Mouse (Mus musculus) neural tube, embryonic 12.5 days (tissue): Measurements from ENCODE around the gene Ttc4. TPM values are rescaled to one million over a fixed set of nuclear protein-coding genes. Genes with fewer than 3 reads are reported as not detected.
A peak's percentile ranks its signal among the peaks of the same experiment; 100 is the strongest.

Experiments
- ATAC-seq: fragments of 200-750 bp; cut with Nextera tagmentation; 2 replicates; pipeline ENCODE4 v1.8.0; 2017; ENCODE audit warnings: low read depth, mild to moderate bottlenecking, moderate TSS enrichment, moderate library complexity; ENCODE audit not compliant: low FRiP score
- H3K27ac ChIP-seq: fragments of 300-500 bp; sonication (generic); 2 replicates; pipeline ENCODE4 v1.5.1; 2016
- H3K27me3 ChIP-seq: fragments of 300-500 bp; sonication (generic); replicated peaks from 2 replicates; pipeline ENCODE4 v1.6.1; 2016; ENCODE audit warnings: mild to moderate bottlenecking
- H3K36me3 ChIP-seq: fragments of 300-500 bp; sonication (generic); 2 replicates; pipeline ENCODE4 v1.6.1; 2016; ENCODE audit warnings: mild to moderate bottlenecking
- H3K4me1 ChIP-seq: fragments of 300-500 bp; sonication (generic); 2 replicates; pipeline ENCODE4 v1.6.1; 2016
- H3K4me2 ChIP-seq: fragments of 300-500 bp; sonication (generic); replicated peaks from 2 replicates; pipeline ENCODE4 v1.6.1; 2016; ENCODE audit warnings: mild to moderate bottlenecking
- H3K4me3 ChIP-seq: fragments of 300-500 bp; sonication (generic); 2 replicates; pipeline ENCODE4 v1.5.1; 2016
- H3K9ac ChIP-seq: fragments of 300-500 bp; sonication (generic); 2 replicates; pipeline ENCODE4 v1.6.1; 2016; ENCODE audit warnings: mild to moderate bottlenecking
- H3K9me3 ChIP-seq: fragments of 300-500 bp; sonication (generic); 2 replicates; pipeline ENCODE4 v1.6.1; 2016; ENCODE audit warnings: mild to moderate bottlenecking
- WGBS: fragments of 180-500 bp; shearing (Covaris S2); methylation state at CpG from one replicate; pipeline ENCODE4 v1.1.7; 2016; 5-methylcytosine and 5-hydroxymethylcytosine counted together
- polyA plus RNA-seq: library from polyadenylated mRNA; unstranded; fragments of >200 nt; fragmentation: Nextera tagmentation; extraction: Ambion mirVana; gene quantifications from 2 replicates; pipeline ENCODE4 v1.2.1, GENCODE M21; 2016

Gene Ttc4
- polyA plus RNA-seq, 1 experiment from 2014 or later, result 106 TPM

- 58% methylated on average over 2 of the region's 2 CpGs for WGBS
- ATAC-seq, result no peak
Observed at GRCm38 (mm10) chr4:106680955-106681354, 2.2 kb upstream of the Ttc4 start.

GRCm38 (mm10) chr4:106679152-106679551 is 408 bp upstream of the Ttc4 start:
- Histone ChIP-seq H3K9me3 (no peaks in the 10 kb centered on the region), H3K36me3 (peaks cover 28% of the 10 kb centered on the region), H3K4me3 (no peak overlapping the region), H3K27me3 (no peaks in the 10 kb centered on the region), H3K9ac (no peak overlapping the region), H3K27ac (no peak overlapping the region), H3K4me2 (peak overlapping the region; percentile 87), H3K4me1 (peaks cover 8% of the 10 kb centered on the region)
- ATAC-seq, result peak; percentile 55
- WGBS, result 51% methylated on average over 3 of the region's 3 CpGs

More at GRCm38 (mm10) chr4:106680955-106681354, 2.2 kb upstream of the Ttc4 start:
- Histone ChIP-seq H3K9ac (no peak overlapping the region), H3K9me3 (no peaks in the 10 kb centered on the region), H3K4me3 (no peak overlapping the region), H3K27me3 (no peaks in the 10 kb centered on the region), H3K4me2 (no peak overlapping the region), H3K27ac (no peak overlapping the region), H3K36me3 (peaks cover 11% of the 10 kb centered on the region), H3K4me1 (peaks cover 8% of the 10 kb centered on the region)

GRCm38 (mm10) chr4:106676749-106677148 is 2.0 kb downstream of the Ttc4 start:
- Histone ChIP-seq H3K36me3 (peaks cover 52% of the 10 kb centered on the region), H3K9me3 (no peaks in the 10 kb centered on the region)
- no peak for ATAC-seq

GRCm38 (mm10) chr4:106666546-106666945 is 12.2 kb downstream of the Ttc4 start:
- Histone ChIP-seq H3K9ac (no peak overlapping the region), H3K4me1 (no peaks in the 10 kb centered on the region), H3K9me3 (no peaks in the 10 kb centered on the region), H3K27ac (no peak overlapping the region), H3K4me3 (no peak overlapping the region), H3K27me3 (no peaks in the 10 kb centered on the region), H3K36me3 (peaks cover 99% of the 10 kb centered on the region), H3K4me2 (no peak overlapping the region)
- WGBS, result 94% methylated on average over 2 of the region's 2 CpGs
- no peak for ATAC-seq

More at GRCm38 (mm10) chr4:106676749-106677148, 2.0 kb downstream of the Ttc4 start:
- Histone ChIP-seq H3K4me3 (no peak overlapping the region), H3K27me3 (no peaks in the 10 kb centered on the region), H3K4me2 (no peak overlapping the region), H3K9ac (no peak overlapping the region), H3K27ac (no peak overlapping the region), H3K4me1 (peaks cover 8% of the 10 kb centered on the region)
- 92% methylated on average over 5 of the region's 5 CpGs for WGBS

GRCm38 (mm10) chr4:106665673-106666072 is 13.1 kb downstream of the Ttc4 start:
- Histone ChIP-seq H3K4me1 (no peaks in the 10 kb centered on the region), H3K9me3 (no peaks in the 10 kb centered on the region), H3K4me3 (no peak overlapping the region), H3K9ac (no peak overlapping the region), H3K27ac (no peak overlapping the region), H3K4me2 (no peak overlapping the region), H3K27me3 (no peaks in the 10 kb centered on the region), H3K36me3 (peaks cover 98% of the 10 kb centered on the region)
- WGBS, result 94% methylated on average over 10 of the region's 10 CpGs
- ATAC-seq, result no peak

DNA sequence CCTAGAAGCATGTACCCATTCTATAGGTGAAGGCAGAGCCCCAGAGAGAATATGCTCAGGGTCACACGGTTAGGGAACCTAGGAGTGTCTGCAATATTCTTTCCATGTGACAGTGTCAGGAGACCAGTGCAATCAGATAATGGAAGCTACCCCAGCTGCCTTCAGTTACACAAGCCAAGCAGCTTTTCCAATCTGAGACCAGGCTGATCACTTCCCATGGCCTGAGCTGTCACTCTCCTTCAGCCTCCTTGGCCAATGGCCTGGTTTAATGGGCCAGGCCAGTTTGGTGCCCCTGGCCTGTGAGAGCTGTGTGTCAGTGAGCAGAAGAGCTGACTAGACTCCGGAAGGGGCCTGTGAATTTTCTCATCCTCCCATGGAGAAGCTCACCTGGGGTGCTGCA is 13.5 kb downstream of the Ttc4 start:
- no peaks in the 10 kb centered on the region for H3K9me3 ChIP-seq
- H3K4me3 ChIP-seq, result no peak overlapping the region
- no peak overlapping the region for H3K4me2 ChIP-seq
- no peaks in the 10 kb centered on the region for H3K27me3 ChIP-seq
- no peak overlapping the region for H3K27ac ChIP-seq
- ATAC-seq, result no peak
- peaks cover 98% of the 10 kb centered on the region for H3K36me3 ChIP-seq
- H3K4me1 ChIP-seq, result no peaks in the 10 kb centered on the region
- H3K9ac ChIP-seq, result no peak overlapping the region
- WGBS, result 99% methylated on average over 2 of the region's 2 CpGs

DNA sequence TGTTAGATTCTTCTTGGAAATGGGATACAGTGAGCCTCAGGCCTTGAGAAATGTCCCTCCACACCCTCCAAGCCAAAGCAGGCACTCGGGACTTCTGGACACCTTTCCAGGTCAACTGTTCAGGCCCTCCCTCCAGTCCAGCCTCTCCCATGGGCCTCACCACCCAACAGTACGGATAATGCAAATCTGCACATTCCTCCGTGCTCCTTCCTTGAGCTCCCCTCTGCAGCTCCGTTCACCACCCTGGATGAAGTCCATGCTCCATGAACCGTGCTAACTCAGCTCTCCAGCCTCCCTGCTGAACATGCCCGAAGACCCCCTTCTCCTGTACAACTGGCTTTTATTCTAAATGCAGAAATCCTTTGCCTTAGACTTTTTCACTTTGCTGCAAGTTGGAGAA is 14.0 kb downstream of the Ttc4 start:
- WGBS, result 94% methylated on average over 6 of the region's 6 CpGs
- ATAC-seq, result no peak
- H3K36me3 ChIP-seq, result peaks cover 98% of the 10 kb centered on the region
- H3K27ac ChIP-seq, result no peak overlapping the region
- no peak overlapping the region for H3K9ac ChIP-seq
- no peaks in the 10 kb centered on the region for H3K4me1 ChIP-seq
- no peaks in the 10 kb centered on the region for H3K9me3 ChIP-seq
- no peaks in the 10 kb centered on the region for H3K27me3 ChIP-seq
- no peak overlapping the region for H3K4me2 ChIP-seq
- no peak overlapping the region for H3K4me3 ChIP-seq

DNA sequence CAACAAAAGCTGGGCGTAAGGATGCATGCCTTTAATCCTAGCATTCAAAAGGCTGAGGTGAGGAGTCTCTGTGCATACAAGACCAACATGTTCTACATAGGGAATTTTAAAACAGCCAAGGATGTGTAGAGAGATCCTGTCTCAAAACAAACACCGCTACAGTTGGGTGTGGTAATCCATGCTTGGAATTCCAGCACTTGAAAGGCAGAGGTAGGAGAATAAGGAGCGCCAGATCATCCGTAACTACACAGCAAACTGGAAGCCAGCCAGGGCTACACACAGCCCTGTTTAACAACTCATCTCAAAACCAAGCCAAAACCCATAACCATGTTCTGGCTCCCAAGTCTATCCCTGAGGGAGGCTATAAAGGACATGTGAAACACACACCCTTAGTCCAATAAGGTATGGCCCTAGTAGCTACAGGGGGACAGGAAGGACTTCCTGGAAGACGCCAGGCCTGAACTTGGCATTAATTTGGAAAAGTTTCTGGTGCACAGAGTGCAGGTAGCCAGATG is 14.7 kb downstream of the Ttc4 start:
- Histone ChIP-seq H3K27ac (no peak overlapping the region), H3K4me1 (no peaks in the 10 kb centered on the region), H3K36me3 (peaks cover 98% of the 10 kb centered on the region), H3K9me3 (no peaks in the 10 kb centered on the region), H3K9ac (no peak overlapping the region), H3K4me2 (no peak overlapping the region), H3K27me3 (no peaks in the 10 kb centered on the region), H3K4me3 (no peak overlapping the region)
- no peak for ATAC-seq
- WGBS, result 97% methylated on average over 5 of the region's 5 CpGs

DNA sequence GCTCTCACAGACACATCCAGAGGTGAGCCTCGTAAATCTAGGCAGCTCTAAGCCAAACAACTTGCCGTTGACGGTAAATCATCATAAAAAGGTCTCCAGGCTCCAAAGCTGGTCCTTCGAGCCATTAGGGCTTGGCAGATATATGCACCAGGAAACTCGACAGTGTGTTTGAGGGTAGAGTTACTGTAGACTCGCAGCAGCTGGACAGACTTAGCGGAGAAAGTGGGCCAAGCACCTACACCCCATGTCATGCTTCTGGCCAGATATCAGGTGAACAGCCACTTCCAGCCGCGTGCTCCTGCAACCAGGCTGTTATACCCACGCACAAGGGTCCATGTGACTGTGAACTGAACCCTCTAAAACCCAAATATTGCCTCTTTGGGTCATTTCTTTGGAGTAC is 23.1 kb downstream of the Ttc4 start:
- Histone ChIP-seq H3K9ac (no peak overlapping the region), H3K27ac (no peak overlapping the region), H3K4me3 (no peak overlapping the region), H3K36me3 (peaks cover 43% of the 10 kb centered on the region), H3K27me3 (no peaks in the 10 kb centered on the region), H3K4me1 (peaks cover 7% of the 10 kb centered on the region), H3K4me2 (no peak overlapping the region), H3K9me3 (no peaks in the 10 kb centered on the region)
- no peak for ATAC-seq
- 87% methylated on average over 10 of the region's 10 CpGs for WGBS

DNA sequence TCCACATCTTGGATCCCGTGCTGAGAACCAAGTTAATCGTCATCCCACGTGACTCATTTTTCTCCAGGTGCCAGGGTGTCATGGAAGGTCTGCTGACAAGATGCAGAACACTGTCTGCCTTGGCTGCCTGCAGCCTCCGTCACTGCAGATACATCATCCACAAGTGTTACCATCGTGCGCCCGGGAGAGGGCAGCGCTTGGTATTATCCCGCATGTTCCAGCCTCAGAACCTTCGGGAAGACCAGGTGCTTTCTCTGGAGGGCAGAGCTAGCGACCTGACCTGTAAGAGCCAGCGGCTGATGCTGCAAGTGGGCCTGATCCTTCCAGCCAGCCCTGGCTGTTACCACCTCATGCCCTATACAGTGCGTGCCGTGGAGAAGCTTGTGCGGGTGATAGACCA is 25.7 kb downstream of the Ttc4 start:
- Histone ChIP-seq H3K27me3 (no peaks in the 10 kb centered on the region), H3K36me3 (peaks cover 23% of the 10 kb centered on the region), H3K27ac (no peak overlapping the region), H3K9me3 (no peaks in the 10 kb centered on the region), H3K4me2 (no peak overlapping the region), H3K9ac (no peak overlapping the region), H3K4me1 (peaks cover 7% of the 10 kb centered on the region), H3K4me3 (no peak overlapping the region)
- no peak for ATAC-seq
- 95% methylated on average over 15 of the region's 15 CpGs for WGBS

- Histone ChIP-seq H3K36me3 (peaks cover 22% of the 10 kb centered on the region), H3K9ac (no peak overlapping the region), H3K4me1 (peaks cover 7% of the 10 kb centered on the region), H3K27me3 (no peaks in the 10 kb centered on the region), H3K9me3 (no peaks in the 10 kb centered on the region), H3K27ac (no peak overlapping the region), H3K4me2 (no peak overlapping the region), H3K4me3 (no peak overlapping the region)
- no peak for ATAC-seq
- WGBS, result 94% methylated on average over 3 of the region's 3 CpGs
Observed at GRCm38 (mm10) chr4:106652546-106652945, 26.2 kb downstream of the Ttc4 start.

DNA sequence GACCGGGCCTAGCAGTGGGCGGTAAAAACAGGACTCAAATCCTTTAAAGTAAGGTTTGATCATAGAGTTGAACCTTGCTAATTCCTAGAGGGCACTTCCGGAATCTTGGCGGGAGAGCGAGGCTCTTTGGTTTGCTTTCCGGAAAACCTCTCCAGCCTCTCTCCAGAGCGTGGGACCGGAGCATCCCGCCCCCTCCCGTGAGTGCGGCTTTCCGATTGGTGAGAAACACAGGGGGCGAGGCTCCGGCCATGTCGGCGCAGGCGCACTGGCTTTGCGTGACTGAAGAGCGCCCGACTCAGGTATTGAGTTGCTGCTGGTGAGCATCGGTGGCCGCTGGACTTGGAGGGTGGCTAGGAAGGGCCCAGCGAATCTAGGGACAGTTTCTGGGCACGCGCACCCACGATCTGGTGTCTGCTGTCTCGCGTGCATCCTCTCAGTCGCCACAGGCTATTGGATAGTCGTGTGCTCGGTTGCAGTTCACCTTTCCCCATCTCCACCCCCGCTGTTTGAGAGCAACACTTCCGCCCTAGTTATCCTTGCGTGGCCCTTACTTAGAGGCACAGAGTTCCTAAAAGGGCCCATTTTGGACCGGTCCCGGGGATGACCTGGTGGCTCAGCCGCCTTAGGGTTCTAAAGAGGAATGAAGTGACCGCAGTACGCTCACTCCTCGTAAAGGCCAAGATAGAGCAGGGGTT is 27.8 kb downstream of the Ttc4 start, which contains the start of gene Pars2:
Gene Pars2, plus strand, starts transcription at position 237 of the 695 bp plus-strand sequence.
- Histone ChIP-seq H3K4me1 (peaks cover 7% of the 10 kb centered on the region), H3K4me3 (peak within 1 kb of the TSS; percentile 55), H3K4me2 (peak within 1 kb of the TSS; percentile 87), H3K36me3 (peaks cover 22% of the 10 kb centered on the region), H3K9ac (peak within 1 kb of the TSS; percentile 67), H3K27me3 (no peaks in the 10 kb centered on the region), H3K9me3 (no peaks in the 10 kb centered on the region), H3K27ac (no peak within 1 kb of the TSS)
- ATAC-seq, result peak; percentile 93
- 3% methylated on average over 40 of the region's 40 CpGs for WGBS

DNA sequence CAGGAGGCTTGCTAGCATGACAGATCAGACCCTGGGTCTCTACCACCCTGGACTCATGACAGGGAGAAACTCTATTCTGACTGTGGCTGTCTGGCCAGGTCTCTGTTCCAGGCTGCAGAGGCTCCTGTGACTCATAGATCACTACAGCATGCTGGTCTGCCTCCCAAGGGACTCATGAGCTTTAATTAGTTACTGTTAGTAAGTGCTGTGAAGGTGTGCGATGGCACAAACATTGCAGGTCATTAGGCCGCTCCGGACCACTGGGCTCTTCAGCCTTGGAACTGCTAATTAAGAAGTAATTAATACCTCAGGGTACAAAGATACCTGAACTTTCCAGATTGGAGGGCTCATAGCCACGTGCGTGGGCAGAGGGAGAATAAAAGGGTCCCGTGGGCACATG is 31.6 kb downstream of the Ttc4 start:
- no peaks in the 10 kb centered on the region for H3K36me3 ChIP-seq
- 78% methylated on average over 6 of the region's 6 CpGs for WGBS
- no peak overlapping the region for H3K27ac ChIP-seq
- H3K9ac ChIP-seq, result no peak overlapping the region
- peaks cover 14% of the 10 kb centered on the region for H3K4me1 ChIP-seq
- no peak overlapping the region for H3K4me2 ChIP-seq
- no peak overlapping the region for H3K4me3 ChIP-seq
- no peaks in the 10 kb centered on the region for H3K9me3 ChIP-seq
- no peak for ATAC-seq
- H3K27me3 ChIP-seq, result no peaks in the 10 kb centered on the region
